Mouse (Mus musculus) cortical plate, adult 2 months (tissue): Measurements from ENCODE around the gene Rhob.

Experiments
- CTCF ChIP-seq: fragments of 200-500 bp; IDR thresholded peaks from 2 replicates; pipeline ENCODE4 v1.5.1; 2011; ENCODE audit warnings: mild to moderate bottlenecking, control low read depth, low read length; ENCODE audit not compliant: insufficient read depth; ENCODE audit errors: extremely low read depth
- POLR2A ChIP-seq: fragments of 200-500 bp; IDR thresholded peaks from 2 replicates; pipeline ENCODE4 v1.6.1; 2011; ENCODE audit warnings: mild to moderate bottlenecking, low read length, control low read depth; ENCODE audit not compliant: insufficient read depth; ENCODE audit errors: extremely low read depth

DNA sequence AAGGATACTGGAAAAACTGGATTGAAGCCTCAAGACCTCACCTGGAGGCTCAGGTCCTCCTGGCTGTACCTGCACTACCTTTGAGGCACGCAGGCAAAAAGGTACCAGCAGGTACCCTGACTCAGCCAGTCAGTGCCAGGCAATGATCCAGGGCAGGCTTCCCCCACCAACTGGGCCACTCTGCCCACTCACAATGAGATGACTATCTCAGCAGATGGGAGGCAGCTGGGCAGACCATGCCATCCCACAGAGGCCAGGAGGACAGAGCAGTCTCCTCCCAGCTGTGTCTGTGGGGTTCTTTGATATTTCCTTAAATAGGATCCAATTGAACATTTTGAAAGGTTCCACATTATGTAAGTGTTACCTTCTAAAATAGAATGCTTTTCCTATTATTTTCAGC is 49.8 kb downstream of the Rhob start:
- TF ChIP-seq CTCF (no peak), POLR2A (no peak)
